Mouse (Mus musculus) 3T3-L1 (cell line): ENCODE measurements around the gene 1700020N15Rik.
"Not testable (repeated sequence)": the region's sequence is repeated elsewhere in the genome, so short reads cannot be mapped to it uniquely, and the experiment has no call there.

Experiments
- DNase-seq: peaks from one replicate; pipeline ENCODE4 v3.0.0-alpha.2; 2015; ENCODE audit warnings: low read depth, low spot score

The 1700020N15Rik gene

GRCm38 (mm10) chrX:69945000-69945399, at the start of gene 1700020N15Rik:
1700020N15Rik (plus strand) TSS chrX:69945300.
- not testable (repeated sequence) for DNase-seq

- no peak for DNase-seq
These were observed 31.9 kb downstream of the 1700020N15Rik start for GRCm38 (mm10) chrX:69976790-69977579.
